ENCODE assay signal across 7 mouse cellular contexts in genomic region chr5:129454802-129455528, GRCm38 (mm10). TPM values are rescaled to one million over a fixed set of nuclear protein-coding genes. Genes with fewer than 3 reads are reported as not detected.
A peak's percentile ranks its signal among the peaks of the same experiment; 100 is the strongest.
DNase-seq lines count a peak whose midpoint lies in the region; ATAC-seq lines count a peak whose summit lies in the region.

No protein-coding gene starts in this region.

- peak; percentile 80 for DNase-seq in adrenal gland, postnatal 10 days
- DNase-seq in embryo, embryonic 10 days (ENCODE audit: low spot score) = peak; percentile 97
- DNase-seq in gastrocnemius, postnatal 10 days = peak; percentile 81
- peak; percentile 61 for DNase-seq in left cerebral cortex, adult 11 months (ENCODE audit: low spot score)
- peak; percentile 66 for DNase-seq in lung, postnatal 14 days
- DNase-seq in right cerebral cortex, postnatal 14 days = peak; percentile 72

- H3K4me1 ChIP-seq in hindbrain, embryonic 16.5 days (ENCODE audit: control insufficient read depth, insufficient read depth, low read depth, low read length) = peaks cover 25% of the 10 kb centered on the region

- H3K27ac ChIP-seq in hindbrain, embryonic 16.5 days (ENCODE audit: low read depth, low read length) = peak overlapping the region; percentile 51

- peak overlapping the region; percentile 37 for H3K4me2 ChIP-seq in hindbrain, embryonic 16.5 days (ENCODE audit: low read length)

- H3K36me3 ChIP-seq in hindbrain, embryonic 16.5 days (ENCODE audit: control insufficient read depth, insufficient read depth, low read length) = no peaks in the 10 kb centered on the region

- WGBS in hindbrain, embryonic 16.5 days = 12% methylated on average over 13 of the region's 13 CpGs

- no peak overlapping the region for H3K4me3 ChIP-seq in hindbrain, embryonic 16.5 days (ENCODE audit: low read length)

- peak; percentile 65 for ATAC-seq in hindbrain, embryonic 16.5 days

- H3K9me3 ChIP-seq in hindbrain, embryonic 16.5 days (ENCODE audit: control insufficient read depth, low read length) = no peaks in the 10 kb centered on the region

- no peaks in the 10 kb centered on the region for H3K27me3 ChIP-seq in hindbrain, embryonic 16.5 days (replicated peaks; ENCODE audit: control insufficient read depth, insufficient read depth, low read length)

- peak overlapping the region; percentile 13 for H3K9ac ChIP-seq in hindbrain, embryonic 16.5 days (ENCODE audit: low read depth, low read length)

RNA-seq across cellular contexts. Expression of gene Sfswap, which starts 46.1 kb away (rescaled TPM):
- 10 to 100 TPM; 51.7 to 66.0 TPM for total RNA-seq in adrenal gland, postnatal 10 days (2021)
- total RNA-seq in gastrocnemius, postnatal 10 days (2021) = 10 to 100 TPM; 32.4 to 47.0 TPM
- 42.1 and 47.7 TPM in 2 replicates for polyA plus RNA-seq in hindbrain, embryonic 16.5 days (2015; fragmentation: Nextera tagmentation; extraction: Ambion mirVana)
